In the genomic region with DNA sequence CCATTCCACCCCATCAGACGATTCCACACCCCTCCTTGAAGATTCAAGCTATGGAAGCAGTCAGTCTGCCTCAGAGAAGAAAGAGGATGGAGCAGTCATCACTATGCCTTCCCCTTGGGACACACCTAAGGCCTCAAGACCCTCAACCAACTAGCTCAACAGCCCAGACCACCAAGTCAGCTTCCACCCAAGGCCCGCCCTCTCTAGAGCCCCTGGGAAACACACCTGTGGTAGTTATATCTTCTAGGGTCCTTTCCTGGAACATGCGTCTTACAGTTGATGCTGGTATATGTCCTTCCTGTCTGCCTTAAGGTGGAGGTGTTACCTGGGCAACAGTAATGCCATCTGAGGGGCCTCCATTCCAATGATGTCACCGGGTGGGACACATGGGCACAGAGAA, we compare ENCODE assay signal across 23 mouse cellular contexts. TPM values are rescaled to one million over a fixed set of nuclear protein-coding genes. Genes with fewer than 3 reads are reported as not detected.
DNase-seq lines count a peak whose midpoint lies in the region; ATAC-seq and TF ChIP-seq lines count a peak whose summit lies in the region.
"Had no signal": no experiment of that assay in that cellular context is flagged by ENCODE, and none has a peak within 500 bp of the region (broad histone marks: within the 10 kb centered on the region; RNA-seq: fewer than 3 reads in every experiment).

No protein-coding gene starts in this region.

- no peaks in the 10 kb centered on the region for H3K36me3 ChIP-seq in midbrain, embryonic 11.5 days (ENCODE audit: control insufficient read depth, insufficient read depth, low read length)
- H3K36me3 ChIP-seq in midbrain, embryonic 10.5 days: peaks cover 21% of the 10 kb centered on the region; the same call in 1 of the 2 replicates
- H3K36me3 ChIP-seq in MEL (ENCODE audit: control insufficient read depth in 1 of 2, insufficient read depth in 2 of 2, low read length in 2 of 2): peaks cover 0 to 27% of the 10 kb centered on the region in 2 experiments; a peak in 3 of 4 replicates
- H3K36me3 ChIP-seq: forebrain, embryonic 15.5 days had no signal

- peak; percentile 65 for DNase-seq in midbrain, embryonic 11.5 days (ENCODE audit: low spot score, missing footprints)
- no peak for DNase-seq in midbrain, embryonic 10.5 days (ENCODE audit: low spot score)
- DNase-seq in B cell, adult 2 months: peak; percentile 4 to 10
- peak; percentile 6 for DNase-seq in MEL (ENCODE audit: low read depth, low spot score)
- no peak for DNase-seq in adipocyte (ENCODE audit: low spot score)
- DNase-seq: adrenal gland, adult 8-10 months; adrenal gland, postnatal 14 days; adrenal gland, postnatal 36 days; cerebellum, adult 11-12 months; cerebellum, adult 2 months; cerebellum, adult 9-10 months; cerebellum, postnatal 10 days; cerebellum, postnatal 25 days; forebrain, postnatal 0 days had no signal

- WGBS in midbrain, embryonic 11.5 days: 94% methylated on average over 4 of the region's 4 CpGs
- 90% methylated on average over 4 of the region's 4 CpGs for WGBS in midbrain, embryonic 10.5 days

- TF ChIP-seq POLR2A in MEL (IDR thresholded peaks at IDR 0.05; ENCODE audit: control insufficient read depth in 1 of 2, insufficient read depth in 1 of 2, low read depth in 1 of 2, low read length in 2 of 2, poor library complexity in 1 of 2): no peak

- TF ChIP-seq EP300 in MEL (IDR thresholded peaks at IDR 0.05; ENCODE audit: low read depth in 1 of 2, low read length in 2 of 2): no peak

- TF ChIP-seq CTCF in MEL (IDR thresholded peaks at IDR 0.05 in 2 of 3, conservative IDR thresholded peaks at IDR 0.05 in 1 of 3; ENCODE audit: control insufficient read depth in 1 of 3, insufficient read depth in 1 of 3, low read depth in 2 of 3, low read length in 3 of 3, poor library complexity in 1 of 3, severe bottlenecking in 1 of 3): no peak

- no peak overlapping the region for H3K4me2 ChIP-seq in midbrain, embryonic 11.5 days
- H3K4me2 ChIP-seq: embryonic facial prominence, embryonic 12.5 days; forebrain, embryonic 13.5 days; forebrain, embryonic 15.5 days had no signal

- H3K79me2 ChIP-seq in MEL (ENCODE audit: control insufficient read depth, insufficient read depth, low read length, poor library complexity): peaks cover 39% of the 10 kb centered on the region

- H3K4me3 ChIP-seq in midbrain, embryonic 11.5 days (ENCODE audit: low read depth, low read length): no peak overlapping the region
- no peak overlapping the region for H3K4me3 ChIP-seq in midbrain, embryonic 10.5 days
- no peak overlapping the region for H3K4me3 ChIP-seq in MEL (ENCODE audit: control insufficient read depth in 1 of 2, insufficient read depth in 1 of 2, low read depth in 2 of 2, low read length in 2 of 2)
- H3K4me3 ChIP-seq: embryonic facial prominence, embryonic 10.5 days; embryonic facial prominence, embryonic 12.5 days; forebrain, embryonic 13.5 days; forebrain, embryonic 15.5 days had no signal

- no peak overlapping the region for H3K9ac ChIP-seq in midbrain, embryonic 11.5 days (ENCODE audit: low read length)
- H3K9ac ChIP-seq in MEL (ENCODE audit: control insufficient read depth, low read depth, low read length, poor library complexity, severe bottlenecking): no peak overlapping the region
- H3K9ac ChIP-seq: embryonic facial prominence, embryonic 12.5 days; forebrain, embryonic 13.5 days; forebrain, embryonic 15.5 days; forebrain, postnatal 0 days had no signal

- TF ChIP-seq RAD21 in MEL (IDR thresholded peaks at IDR 0.05; ENCODE audit: low read depth, low read length): no peak

- no peak overlapping the region for H3K27ac ChIP-seq in midbrain, embryonic 11.5 days (ENCODE audit: low read depth, low read length)
- no peak overlapping the region for H3K27ac ChIP-seq in midbrain, embryonic 10.5 days (replicated peaks)
- no peak overlapping the region for H3K27ac ChIP-seq in MEL (ENCODE audit: control insufficient read depth, low read depth, low read length)
- H3K27ac ChIP-seq: embryonic facial prominence, embryonic 10.5 days; embryonic facial prominence, embryonic 12.5 days; forebrain, embryonic 13.5 days; forebrain, embryonic 15.5 days had no signal

- peaks cover 22% of the 10 kb centered on the region for H3K4me1 ChIP-seq in midbrain, embryonic 11.5 days (ENCODE audit: control insufficient read depth, insufficient read depth, low read length)
- peaks cover 57% of the 10 kb centered on the region for H3K4me1 ChIP-seq in midbrain, embryonic 10.5 days
- peaks cover 13 to 37% of the 10 kb centered on the region in 2 experiments for H3K4me1 ChIP-seq in MEL (ENCODE audit: control insufficient read depth in 1 of 2, insufficient read depth in 2 of 2, low read length in 2 of 2)

- H3K9me3 ChIP-seq in midbrain, embryonic 11.5 days (ENCODE audit: control insufficient read depth, low read length): no peaks in the 10 kb centered on the region
- no peaks in the 10 kb centered on the region for H3K9me3 ChIP-seq in midbrain, embryonic 10.5 days (replicated peaks)
- H3K9me3 ChIP-seq in MEL (replicated peaks; ENCODE audit: insufficient read depth, low read length): no peaks in the 10 kb centered on the region
- H3K9me3 ChIP-seq: embryonic facial prominence, embryonic 10.5 days; embryonic facial prominence, embryonic 12.5 days; forebrain, embryonic 13.5 days; forebrain, embryonic 15.5 days had no signal

- H3K27me3 ChIP-seq in midbrain, embryonic 11.5 days (ENCODE audit: control insufficient read depth, insufficient read depth, low read length): no peaks in the 10 kb centered on the region
- H3K27me3 ChIP-seq in midbrain, embryonic 10.5 days (ENCODE audit: low read depth, poor library complexity, severe bottlenecking): no peaks in the 10 kb centered on the region
- no peaks in the 10 kb centered on the region for H3K27me3 ChIP-seq in MEL (ENCODE audit: control insufficient read depth in 1 of 2, insufficient read depth in 2 of 2, low read length in 2 of 2)
- H3K27me3 ChIP-seq: CH12.LX; embryonic facial prominence, embryonic 12.5 days; forebrain, embryonic 13.5 days; forebrain, embryonic 15.5 days had no signal

- ATAC-seq in midbrain, embryonic 11.5 days (ENCODE audit: low FRiP score): no peak
- ATAC-seq: CD4-positive, CD25-positive, alpha-beta regulatory T cell, adult 4 months; forebrain, embryonic 13.5 days; forebrain, embryonic 15.5 days; forebrain, postnatal 0 days had no signal

TF ChIP-seq in MEL, 35 proteins besides CTCF, POLR2A, EP300 and RAD21:
- TF ChIP-seq RCOR1 (IDR thresholded peaks at IDR 0.05; ENCODE audit: low read depth, low read length) (no peak), SIN3A (IDR thresholded peaks at IDR 0.05; ENCODE audit: low read length) (no peak), TCF12 (IDR thresholded peaks at IDR 0.05; ENCODE audit: low read depth, low read length) (no peak), TAL1 (IDR thresholded peaks at IDR 0.05; ENCODE audit: low read length) (no peak), ETS1 (IDR thresholded peaks at IDR 0.05; ENCODE audit: low read depth, low read length) (no peak), BHLHE40 (IDR thresholded peaks at IDR 0.05; ENCODE audit: borderline replicate concordance, low read depth, low read length) (no peak)
TF ChIP-seq in MEL: peak in this region for 0.

RNA-seq across cellular contexts. Expression of a gene that starts 4.9 kb away (rescaled TPM):
- polyA plus RNA-seq in midbrain, embryonic 11.5 days (2014; fragmentation: Nextera tagmentation; extraction: Ambion mirVana): 0.05 and 0.07 TPM in 2 replicates
- polyA plus RNA-seq in midbrain, embryonic 10.5 days (2016; fragmentation: Nextera tagmentation; extraction: Ambion mirVana): 0.06 and 0.09 TPM in 2 replicates
- total RNA-seq in MEL (2012; rRNA removed): 0.12 TPM in 1 of 2 replicates, not detected in the other
- under 1 TPM in 1 of 2 experiments, not detected in 1; 0.10 TPM for polyA plus RNA-seq in MEL (2012; ENCODE audit: insufficient read depth in 1 of 2, insufficient read length in 2 of 2, low read depth in 1 of 2, low replicate concordance in 2 of 2, missing spikeins in 1 of 2)
- total RNA-seq: adrenal gland, adult 18-20 months; adrenal gland, adult 8-10 months; adrenal gland, postnatal 14 days; adrenal gland, postnatal 36 days had no signal
- polyA plus RNA-seq: G1E had no signal

RNA-seq across cellular contexts. Expression of a gene that starts 4.9 kb away (rescaled TPM):
- polyA plus RNA-seq in midbrain, embryonic 11.5 days (2014; fragmentation: Nextera tagmentation; extraction: Ambion mirVana): 11.8 and 13.2 TPM in 2 replicates
- 21.7 and 22.9 TPM in 2 replicates for polyA plus RNA-seq in midbrain, embryonic 10.5 days (2016; fragmentation: Nextera tagmentation; extraction: Ambion mirVana)
- 25.4 and 26.9 TPM in 2 replicates for total RNA-seq in MEL (2012; rRNA removed)
- polyA plus RNA-seq in MEL (2012; ENCODE audit: insufficient read depth in 1 of 2, insufficient read length in 2 of 2, low read depth in 1 of 2, low replicate concordance in 2 of 2, missing spikeins in 1 of 2): 10 to 100 TPM in 1 of 2 experiments, not detected in 1; 26.3 TPM

RNA-seq across cellular contexts. Expression of a gene that starts 23.3 kb away (rescaled TPM):
- polyA plus RNA-seq in midbrain, embryonic 11.5 days (2014; fragmentation: Nextera tagmentation; extraction: Ambion mirVana): 0.14 and 0.20 TPM in 2 replicates
- polyA plus RNA-seq in midbrain, embryonic 10.5 days (2016; fragmentation: Nextera tagmentation; extraction: Ambion mirVana): 0.07 and 0.19 TPM in 2 replicates
- not detected in 2 replicates for total RNA-seq in MEL (2012; rRNA removed)
- polyA plus RNA-seq in MEL (2012; ENCODE audit: insufficient read depth in 1 of 2, insufficient read length in 2 of 2, low read depth in 1 of 2, low replicate concordance in 2 of 2, missing spikeins in 1 of 2): not detected
- total RNA-seq: adrenal gland, postnatal 14 days; G1E had no signal
- polyA plus RNA-seq: CD4-positive, CD25-positive, alpha-beta regulatory T cell, adult 4 months; embryonic facial prominence, embryonic 10.5 days; embryonic facial prominence, embryonic 12.5 days; forebrain, embryonic 11.5 days; G1E had no signal

RNA-seq across cellular contexts. Expression of a gene that starts 48.9 kb away (rescaled TPM):
- polyA plus RNA-seq in midbrain, embryonic 11.5 days (2014; fragmentation: Nextera tagmentation; extraction: Ambion mirVana): 1.4 and 1.8 TPM in 2 replicates
- polyA plus RNA-seq in midbrain, embryonic 10.5 days (2016; fragmentation: Nextera tagmentation; extraction: Ambion mirVana): 1.4 and 1.6 TPM in 2 replicates
- total RNA-seq in MEL (2012; rRNA removed): not detected in 2 replicates
- under 1 TPM in 1 of 2 experiments, not detected in 1; 0.14 TPM for polyA plus RNA-seq in MEL (2012; ENCODE audit: insufficient read depth in 1 of 2, insufficient read length in 2 of 2, low read depth in 1 of 2, low replicate concordance in 2 of 2, missing spikeins in 1 of 2)

RNA-seq across cellular contexts. Expression of a gene that starts 59.4 kb away (rescaled TPM):
- 78.9 and 81.1 TPM in 2 replicates for polyA plus RNA-seq in midbrain, embryonic 11.5 days (2014; fragmentation: Nextera tagmentation; extraction: Ambion mirVana)
- polyA plus RNA-seq in midbrain, embryonic 10.5 days (2016; fragmentation: Nextera tagmentation; extraction: Ambion mirVana): 78.1 and 92.2 TPM in 2 replicates
- total RNA-seq in MEL (2012; rRNA removed): 114 and 143 TPM in 2 replicates
- 100 to 1,000 TPM; 190 to 461 TPM for polyA plus RNA-seq in MEL (2012; ENCODE audit: insufficient read depth in 1 of 2, insufficient read length in 2 of 2, low read depth in 1 of 2, low replicate concordance in 2 of 2, missing spikeins in 1 of 2)

Comparison
In these comparisons a context has a peak if more than half of its experiments do, and no peak if none do; other contexts are left out.
1. DNase-seq: peak in midbrain, embryonic 11.5 days (single experiment), B cell, adult 2 months (2 of 2) and MEL (single experiment); none in midbrain, embryonic 10.5 days (single experiment) and adipocyte (single experiment).